17 mouse cellular contexts compared by ENCODE assay signal in genomic region chr3:37669100-37669499, GRCm38 (mm10).
"Had no signal": no experiment of that assay in that cellular context is flagged by ENCODE, and none has a peak within 500 bp of the region (broad histone marks: within the 10 kb centered on the region; RNA-seq: fewer than 3 reads in every experiment).

No protein-coding gene starts in this region.

- DNase-seq: kidney, adult 8-10 months; kidney, postnatal 10 days; kidney, postnatal 36 days; layer of hippocampus, postnatal 36 days; liver, embryonic 13.5 days; lung, adult 2 months; lung, postnatal 14 days; lung, postnatal 4 days; retina, postnatal 1 day; thymus, adult 18-20 months; thymus, postnatal 36 days had no signal

- H3K27ac ChIP-seq: kidney, embryonic 15.5 days; left cerebral cortex, adult 2 months; liver, embryonic 13.5 days; midbrain, embryonic 12.5 days; neural tube, embryonic 13.5 days; stomach, postnatal 0 days had no signal

- H3K9me3 ChIP-seq: liver, embryonic 13.5 days had no signal

- H3K36me3 ChIP-seq: liver, embryonic 13.5 days; midbrain, embryonic 12.5 days; neural tube, embryonic 13.5 days had no signal

- H3K4me3 ChIP-seq: kidney, embryonic 15.5 days; left cerebral cortex, adult 2 months; liver, embryonic 13.5 days; midbrain, embryonic 12.5 days; myocyte; neural tube, embryonic 13.5 days had no signal

- H3K27me3 ChIP-seq: kidney, embryonic 15.5 days had no signal

- H3K9ac ChIP-seq: kidney, embryonic 15.5 days; liver, embryonic 13.5 days; midbrain, embryonic 12.5 days; neural tube, embryonic 13.5 days had no signal
